Mouse (Mus musculus) embryonic fibroblast, embryonic 13.5 days (primary cell): Measurements from ENCODE around the gene Plk1.

ENCODE experiments used
- CTCF ChIP-seq: IDR thresholded peaks from 2 replicates; pipeline ENCODE4 v1.5.1; 2011; ENCODE audit warnings: mild to moderate bottlenecking, control low read depth, low read length, moderate library complexity, borderline replicate concordance; ENCODE audit not compliant: insufficient read depth
- POLR2A ChIP-seq: IDR thresholded peaks from 2 replicates; pipeline ENCODE4 v1.6.1; 2011; ENCODE audit warnings: low read depth, mild to moderate bottlenecking, control low read depth, low read length, moderate library complexity

DNA sequence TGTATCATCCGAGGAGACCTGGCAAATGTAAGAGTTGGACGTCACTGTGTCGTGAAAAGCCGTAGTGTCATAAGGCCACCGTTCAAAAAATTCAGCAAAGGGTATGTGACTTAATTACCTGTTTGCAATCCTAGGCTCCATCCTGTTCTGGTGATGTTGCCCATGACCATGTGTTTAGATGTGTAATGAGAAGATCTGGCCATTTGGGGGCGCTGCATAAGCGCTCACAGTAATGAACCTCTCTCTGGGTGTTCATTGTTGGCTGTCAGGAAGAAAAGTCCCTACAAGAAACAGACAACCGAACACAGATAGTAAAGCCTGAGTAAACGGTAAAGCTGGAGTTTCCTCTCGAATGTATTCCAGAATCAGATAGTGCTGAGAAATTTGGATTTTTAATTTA is 24.2 kb upstream of the Plk1 start:
- no peak for TF ChIP-seq POLR2A
- no peak for TF ChIP-seq CTCF
